Mouse (Mus musculus) embryonic stem cell, embryonic (primary cell): ENCODE measurements at regions not wholly inside any gene's neighbourhood (a gene's known extent, or its start where the extent isn't known, plus 50 kb on each side); places are given as distances from the start of the nearest gene placed in this dataset.

Experiments
- CTCF ChIA-PET, 4 experiments: fragments of 300-600 bp in 2 of 4; fragments of 350-600 bp in 2 of 4; sonication (Branson Sonifier 250); formaldehyde crosslinking; loops; one replicate each; lab custom pipeline; 2022; ENCODE audit warnings: inconsistent platforms in 2 of 4; lab: Charles Lee
- POLR2A ChIA-PET, 4 experiments: fragments of 300-600 bp in 2 of 4; fragments of 350-600 bp in 2 of 4; sonication (Branson Sonifier 250); formaldehyde crosslinking; loops; one replicate each; lab custom pipeline; 2022; ENCODE audit warnings: antibody characterized with exemption in 4 of 4, inconsistent platforms in 1 of 4; lab: Charles Lee

DNA sequence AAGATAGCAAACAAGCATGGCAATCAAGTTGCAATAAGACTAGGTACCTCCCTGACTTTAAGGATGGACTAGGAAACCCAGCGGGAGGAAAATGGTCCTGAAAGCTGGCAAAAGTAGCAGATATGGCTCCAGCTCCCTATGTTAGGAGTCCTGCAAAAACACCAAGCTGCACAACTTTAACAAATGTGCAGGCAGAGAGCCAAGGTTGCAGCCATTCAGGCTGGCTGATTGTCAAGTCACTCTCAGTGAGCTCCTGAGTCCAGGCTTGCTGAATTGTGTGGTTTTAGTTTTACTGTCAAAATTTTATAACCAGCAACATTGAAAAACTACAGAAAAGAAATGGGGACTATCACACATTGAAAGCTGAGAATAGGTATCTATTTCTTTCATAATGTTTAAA is 1122.8 kb upstream of the Slc10a2 start:
- POLR2A ChIA-PET, result no interaction called here
- CTCF ChIA-PET, result no interaction called here

DNA sequence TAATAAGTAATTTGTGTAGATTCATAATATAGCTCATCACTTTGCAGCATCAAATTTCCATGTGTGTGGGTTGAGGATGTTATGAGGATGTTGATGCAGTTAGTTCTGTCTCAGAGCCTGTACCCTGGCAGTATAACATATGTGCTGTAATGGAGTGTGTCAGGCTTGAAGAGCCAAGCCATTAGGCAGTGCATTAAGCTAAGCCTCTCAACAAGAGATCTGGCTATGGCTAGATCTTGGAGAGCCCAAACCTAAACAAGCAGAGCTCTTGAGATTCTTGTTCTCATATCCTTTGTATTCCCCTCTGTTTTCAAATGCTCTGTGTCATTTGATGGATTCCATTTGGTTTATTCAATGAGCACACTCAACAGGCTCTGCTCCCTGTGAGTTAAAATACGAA is 1120.0 kb upstream of the Slc10a2 start:
- POLR2A ChIA-PET, result no interaction called here
- CTCF ChIA-PET, result no interaction called here

GRCm38 (mm10) chr8:6207617-6208349 is 1102.6 kb upstream of the Slc10a2 start:
- CTCF ChIA-PET, result interaction anchor here in 1 of 4 experiments (0.7 kb wide), 1 partner anchor 741 kb away, joined by 3 read pairs; no protein-coding TSS in a partner anchor
- POLR2A ChIA-PET, result no interaction called here

- ChIA-PET POLR2A (interaction anchor here in 2 of 4 experiments (0.5 to 0.7 kb wide), 2 partner anchors 57 to 271 kb away, joined by 3 to 4 read pairs; no protein-coding TSS in a partner anchor), CTCF (interaction anchor here in 1 of 4 experiments (1.1 kb wide), 1 partner anchor 368 kb away, joined by 6 read pairs; no protein-coding TSS in a partner anchor)
These were observed 1099.0 kb upstream of the Slc10a2 start for GRCm38 (mm10) chr8:6204051-6204745.

DNA sequence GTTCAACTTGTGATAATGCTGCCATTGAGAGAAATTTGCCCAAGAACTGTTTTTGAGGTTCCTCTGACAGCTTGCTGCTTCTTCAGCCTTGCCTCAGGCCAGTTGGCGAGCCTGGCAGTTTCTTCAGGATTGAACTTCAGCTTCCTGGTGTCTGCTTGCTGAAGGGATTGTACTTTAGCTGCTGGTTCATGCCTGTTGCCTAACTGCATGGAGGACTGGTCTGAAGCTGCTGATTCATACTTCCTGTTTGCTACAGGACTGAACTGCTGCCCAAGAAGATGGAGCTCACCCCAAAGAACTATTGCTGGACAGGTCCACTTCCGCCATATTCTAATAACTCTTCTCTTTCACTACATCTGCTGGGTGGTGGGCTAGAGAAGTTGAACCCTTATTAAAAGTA is 1086.3 kb upstream of the Slc10a2 start:
- POLR2A ChIA-PET, result no interaction called here

DNA sequence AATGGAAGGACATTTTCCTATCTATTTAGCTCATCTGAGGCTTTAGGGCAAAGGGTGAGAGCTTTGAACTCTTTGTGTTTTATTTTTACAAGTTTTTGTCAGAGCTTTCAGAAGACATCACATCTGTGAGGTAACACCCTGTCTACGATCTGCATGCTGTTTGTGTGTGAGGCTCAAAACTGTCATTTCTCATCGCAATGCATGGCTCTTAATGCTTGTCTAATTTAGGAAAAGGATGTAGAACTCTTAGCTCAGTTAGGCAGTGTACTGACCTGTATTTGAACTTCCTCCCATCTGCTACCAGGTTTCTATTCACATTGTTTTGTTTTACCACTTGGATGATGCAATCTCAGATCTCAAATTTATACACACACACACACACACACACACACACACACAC is 1083.3 kb upstream of the Slc10a2 start:
- ChIA-PET POLR2A (interaction anchor here in 1 of 4 experiments (0.6 kb wide), 1 partner anchor 14 kb away, joined by 4 read pairs; no protein-coding TSS in a partner anchor), CTCF (no interaction called here)

More for the DNA sequence above, 1086.3 kb upstream of the Slc10a2 start:
- CTCF ChIA-PET, result no interaction called here

- POLR2A ChIA-PET, result no interaction called here
- CTCF ChIA-PET, result no interaction called here
These were observed 1081.4 kb upstream of the Slc10a2 start for GRCm38 (mm10) chr8:6186561-6186960.

GRCm38 (mm10) chr8:6179602-6180001 is 1074.5 kb upstream of the Slc10a2 start:
- ChIA-PET POLR2A (no interaction called here), CTCF (no interaction called here)

DNA sequence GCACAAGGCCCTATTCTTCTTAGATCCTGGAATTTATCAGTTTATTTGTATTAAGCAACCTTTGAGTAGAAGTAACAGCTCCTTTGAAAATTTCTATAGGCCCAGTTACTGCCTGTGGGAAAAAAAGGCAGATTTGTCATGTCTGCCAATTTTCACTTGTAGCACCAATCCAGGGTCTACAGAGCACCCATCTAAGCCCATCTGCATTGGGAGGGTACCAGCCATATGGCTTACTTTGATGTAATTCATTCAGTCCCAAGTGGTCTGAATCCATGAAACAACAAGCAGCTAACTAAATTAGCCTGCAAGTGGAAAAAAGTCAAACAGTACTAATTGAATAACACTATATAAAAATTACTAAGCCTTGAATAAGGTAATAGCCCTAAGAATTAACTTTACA is 1061.3 kb upstream of the Slc10a2 start:
- CTCF ChIA-PET, result no interaction called here
- POLR2A ChIA-PET, result no interaction called here

GRCm38 (mm10) chr8:6165230-6165629 is 1060.1 kb upstream of the Slc10a2 start:
- ChIA-PET POLR2A (no interaction called here), CTCF (no interaction called here)

DNA sequence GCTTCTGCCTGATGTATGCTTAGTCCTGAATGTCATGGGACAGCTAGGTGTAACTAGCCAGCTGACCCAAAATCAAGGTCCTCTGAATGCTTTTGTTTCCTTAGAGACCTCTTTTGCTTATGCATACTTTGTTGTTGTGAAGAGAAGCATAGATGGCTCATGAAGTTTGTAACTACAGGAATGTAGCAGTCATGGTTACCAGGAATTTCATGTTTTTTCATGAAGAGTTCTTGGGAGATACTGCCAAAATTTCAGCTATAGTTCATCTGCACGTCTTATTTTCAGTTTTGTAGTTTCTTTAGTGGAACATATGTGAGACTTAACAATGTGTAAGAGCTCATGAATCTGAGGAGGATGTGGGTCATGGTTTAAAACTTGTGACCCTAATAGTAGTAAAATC is 1059.6 kb upstream of the Slc10a2 start:
- CTCF ChIA-PET, result no interaction called here
- POLR2A ChIA-PET, result interaction anchor here in 1 of 4 experiments (0.6 kb wide), 1 partner anchor 1272 kb away, joined by 3 read pairs; no protein-coding TSS in a partner anchor

DNA sequence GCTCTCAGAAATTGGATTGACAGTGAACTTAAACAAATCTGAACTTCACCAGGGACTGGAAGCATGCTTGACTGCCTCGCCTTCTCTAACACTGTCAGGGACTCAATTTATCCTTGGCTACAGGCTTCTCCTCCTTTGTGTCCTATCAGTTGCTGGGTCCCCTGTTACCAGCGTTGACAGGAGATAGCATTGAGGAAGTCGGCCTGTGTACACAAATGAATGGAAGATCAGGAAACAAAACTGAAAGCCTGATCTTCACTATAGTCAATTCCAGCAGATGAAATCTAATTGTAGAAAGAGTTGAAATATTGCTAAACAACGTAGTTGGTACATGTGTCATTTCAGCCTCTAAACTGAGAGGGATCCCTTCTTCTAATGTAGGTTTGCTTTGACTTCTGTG is 1039.4 kb upstream of the Slc10a2 start:
- ChIA-PET CTCF (no interaction called here), POLR2A (no interaction called here)

GRCm38 (mm10) chr8:6140090-6140489 is 1034.9 kb upstream of the Slc10a2 start:
- ChIA-PET POLR2A (no interaction called here), CTCF (no interaction called here)

DNA sequence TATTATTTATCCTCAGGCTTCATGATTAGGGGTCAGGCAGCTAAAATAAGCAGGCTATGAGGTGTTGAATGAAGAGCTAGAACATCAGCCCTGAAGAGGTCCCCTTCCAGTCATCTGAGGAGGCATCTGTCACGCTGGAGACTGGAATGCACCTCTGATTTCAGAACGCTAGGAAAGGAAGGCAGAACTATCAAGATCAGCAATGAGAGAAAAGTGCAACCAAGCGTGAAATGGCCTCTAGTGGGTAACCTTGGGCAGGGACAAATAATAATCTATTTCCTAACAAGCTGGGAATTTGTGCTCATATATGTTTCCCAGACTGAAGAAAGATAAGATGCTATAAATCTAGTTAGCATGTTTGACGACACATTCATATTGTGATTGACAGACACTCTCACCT is 1034.0 kb upstream of the Slc10a2 start:
- ChIA-PET CTCF (no interaction called here), POLR2A (no interaction called here)

DNA sequence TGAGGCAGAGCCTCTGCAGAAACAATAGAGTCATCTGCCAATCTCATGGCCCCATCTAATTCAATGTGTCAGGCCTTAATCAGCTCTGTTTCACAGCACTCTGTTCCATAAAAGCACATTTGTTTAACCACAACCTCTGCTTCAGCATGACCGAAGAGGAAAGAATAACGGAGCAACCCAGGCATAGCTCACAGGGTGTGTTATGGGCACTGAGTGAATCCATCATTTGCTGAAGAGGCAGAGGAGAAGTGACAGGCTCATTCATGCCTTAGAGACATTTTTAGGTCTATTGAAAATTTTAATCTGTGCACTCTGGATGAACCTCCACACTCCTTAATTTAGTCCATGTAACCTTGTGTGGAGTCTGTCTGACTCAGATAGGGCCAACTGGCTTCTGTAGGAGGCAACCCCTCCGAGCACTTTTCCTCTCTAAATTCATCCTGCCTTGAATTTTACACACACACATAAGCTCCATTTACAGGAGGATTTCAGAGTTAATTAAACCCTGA is 1027.1 kb upstream of the Slc10a2 start:
- CTCF ChIA-PET, result no interaction called here
- POLR2A ChIA-PET, result interaction anchor here in 1 of 4 experiments (0.8 kb wide), 1 partner anchor 9 kb away, joined by 3 read pairs; no protein-coding TSS in a partner anchor

- ChIA-PET POLR2A (no interaction called here), CTCF (no interaction called here)
These were observed 1020.1 kb upstream of the Slc10a2 start for GRCm38 (mm10) chr8:6125265-6125664.

DNA sequence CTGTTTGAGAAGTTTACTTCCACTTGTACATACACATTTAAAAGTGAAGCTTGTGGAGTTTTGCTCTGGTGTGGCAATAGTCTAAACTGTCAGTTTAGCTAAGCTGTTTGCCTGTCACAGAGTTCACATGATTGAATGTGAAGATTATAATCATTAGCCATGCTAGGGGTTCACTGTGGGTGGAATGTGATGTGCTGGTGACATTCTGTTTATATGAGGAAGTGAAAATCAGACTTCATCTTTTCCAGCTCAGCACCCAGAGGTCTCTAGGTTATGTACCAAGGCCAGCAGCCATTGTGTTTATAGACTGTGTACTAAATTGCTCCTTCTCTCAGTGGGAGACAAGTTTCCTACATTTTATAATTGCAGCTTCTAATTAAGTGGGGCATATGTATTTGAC is 1014.4 kb upstream of the Slc10a2 start:
- CTCF ChIA-PET, result no interaction called here
- POLR2A ChIA-PET, result no interaction called here

DNA sequence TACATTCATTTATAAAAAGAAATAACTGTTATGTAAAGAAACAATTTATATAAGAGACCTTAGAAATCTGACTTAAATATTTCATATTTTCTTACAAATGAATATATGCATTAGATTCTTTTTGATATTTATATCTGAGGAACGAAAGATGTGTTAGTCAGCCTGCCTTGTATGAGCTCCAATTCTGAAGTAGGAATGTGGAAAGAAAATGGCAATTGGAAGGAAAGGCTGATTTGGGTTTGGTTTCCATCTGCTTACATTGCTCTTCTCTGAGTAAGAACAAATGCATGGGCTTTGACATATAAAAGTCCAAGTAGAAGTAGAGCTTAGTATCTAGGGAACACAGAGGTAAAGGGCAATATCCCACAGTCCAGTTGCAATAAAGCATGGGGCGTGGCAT is 1006.2 kb upstream of the Slc10a2 start:
- ChIA-PET CTCF (no interaction called here), POLR2A (no interaction called here)

GRCm38 (mm10) chr8:6090028-6090427 is 984.9 kb upstream of the Slc10a2 start:
- CTCF ChIA-PET, result no interaction called here

GRCm38 (mm10) chr8:6043939-6044577 is 938.9 kb upstream of the Slc10a2 start:
- POLR2A ChIA-PET, result no interaction called here
- CTCF ChIA-PET, result interaction anchor here in 1 of 4 experiments (0.6 kb wide), 1 partner anchor 1630 kb away, joined by 3 read pairs; no protein-coding TSS in a partner anchor

More at GRCm38 (mm10) chr8:6090028-6090427, 984.9 kb upstream of the Slc10a2 start:
- POLR2A ChIA-PET, result no interaction called here
